Mouse (Mus musculus) embryonic fibroblast, embryonic 13.5 days (primary cell): ENCODE data around the gene Cyb5rl. TPM values are rescaled to one million over a fixed set of nuclear protein-coding genes. Genes with fewer than 3 reads are reported as not detected.

ENCODE experiments used
- H3K27ac ChIP-seq: 2 replicates; pipeline ENCODE4 v1.5.1; 2012; ENCODE audit warnings: low read length, control low read depth, inconsistent platforms; ENCODE audit not compliant: insufficient read depth
- H3K4me1 ChIP-seq: 2 replicates; pipeline ENCODE4 v1.6.1; 2011; ENCODE audit warnings: low read length; ENCODE audit not compliant: control insufficient read depth, insufficient read depth
- H3K4me3 ChIP-seq: 2 replicates; pipeline ENCODE4 v1.5.1; 2011; ENCODE audit warnings: mild to moderate bottlenecking, control low read depth, low read length; ENCODE audit not compliant: insufficient read depth
- CTCF ChIP-seq: IDR thresholded peaks from 2 replicates; pipeline ENCODE4 v1.5.1; 2011; ENCODE audit warnings: mild to moderate bottlenecking, control low read depth, low read length, moderate library complexity, borderline replicate concordance; ENCODE audit not compliant: insufficient read depth
- POLR2A ChIP-seq: IDR thresholded peaks from 2 replicates; pipeline ENCODE4 v1.6.1; 2011; ENCODE audit warnings: low read depth, mild to moderate bottlenecking, control low read depth, low read length, moderate library complexity
- polyA plus RNA-seq: library from polyadenylated mRNA; stranded (reverse); fragments of >200 nt; gene quantifications from 2 replicates; pipeline ENCODE4 v1.2.4, GENCODE M21; 2011; ENCODE audit warnings: low read depth; ENCODE audit not compliant: missing spikeins, insufficient read length

Gene Cyb5rl
- 5.5 and 6.3 TPM in 2 replicates for polyA plus RNA-seq

DNA sequence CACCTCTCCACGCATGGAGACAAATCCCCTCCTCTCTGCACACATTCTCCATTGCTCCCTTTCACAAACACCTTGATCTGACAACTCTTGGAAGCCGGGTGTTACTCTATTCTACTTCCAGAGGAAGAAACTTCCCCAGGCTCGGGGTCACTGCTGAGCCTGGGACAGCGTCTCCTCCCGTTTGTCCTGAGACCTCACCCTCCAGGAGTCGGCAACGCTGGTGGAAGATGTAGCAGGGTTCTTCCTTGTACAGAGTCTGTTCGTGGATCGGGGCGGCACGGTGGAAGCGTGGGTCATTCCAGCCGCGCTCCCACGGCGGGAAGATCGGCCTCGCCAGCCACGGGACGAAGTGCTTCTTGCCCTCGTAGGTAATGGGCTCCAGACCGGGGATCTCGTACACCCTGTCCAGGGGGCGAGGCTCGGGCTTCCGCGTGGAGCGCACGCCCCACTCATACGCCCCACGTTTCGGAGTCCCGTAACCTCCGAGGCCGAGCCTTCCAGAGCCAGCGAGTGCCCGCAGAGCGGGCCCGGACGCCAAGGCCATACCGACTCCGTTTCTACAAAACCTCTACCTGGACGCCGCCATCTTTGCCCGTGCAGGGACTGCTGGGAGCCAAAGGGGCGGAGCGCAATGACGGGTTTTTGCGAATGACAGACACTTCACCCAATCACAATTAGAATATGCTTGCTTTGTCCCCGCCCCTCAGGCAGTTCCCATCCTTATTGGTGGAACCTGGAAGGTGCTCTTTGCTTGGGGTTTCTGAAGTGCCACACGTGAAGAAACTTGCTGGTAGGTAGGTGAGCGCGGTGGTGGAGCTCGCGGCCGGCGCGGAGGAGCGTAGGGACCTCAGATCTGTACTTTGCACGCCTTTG lies at the start of gene Cyb5rl, which contains the start of gene Mrpl37:
Cyb5rl (plus strand) TSS at position 737 of the 873 bp plus-strand sequence.
Mrpl37 (minus strand) TSS at position 617 of the 873 bp plus-strand sequence.
- TF ChIP-seq CTCF (no peak), POLR2A (peak; percentile 84)
- H3K4me3 ChIP-seq = peak within 1 kb of the TSS; percentile 86
- H3K27ac ChIP-seq = no peak within 1 kb of the TSS
- H3K4me1 ChIP-seq = 0 out of 2 replicates have a peak, but pooled peaks cover 2% of the 10 kb centered on the region

DNA sequence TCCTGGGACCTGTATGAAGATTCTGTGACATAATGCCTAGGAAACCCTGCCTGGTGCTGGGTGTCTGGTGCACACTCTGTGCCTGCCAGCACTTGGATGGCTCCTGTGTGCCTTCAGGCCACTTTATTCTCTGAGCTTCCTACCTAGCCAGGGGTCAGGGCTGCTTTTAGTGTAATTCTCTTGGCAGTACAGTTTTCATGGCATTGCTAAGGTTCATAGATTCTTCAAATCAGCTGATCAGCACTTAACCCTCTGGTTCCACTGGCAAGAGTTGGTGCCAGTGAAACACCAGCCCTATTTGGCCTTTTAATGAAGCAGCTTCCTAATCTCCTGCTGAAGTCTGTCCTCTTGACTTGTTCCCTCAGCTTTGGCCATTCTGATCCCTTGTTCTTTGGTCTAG lies 49.5 kb upstream of the Cyb5rl start:
- TF ChIP-seq CTCF = no peak
- Histone ChIP-seq H3K27ac (no peak overlapping the region), H3K4me3 (no peak overlapping the region), H3K4me1 (peaks cover 15% of the 10 kb centered on the region)

DNA sequence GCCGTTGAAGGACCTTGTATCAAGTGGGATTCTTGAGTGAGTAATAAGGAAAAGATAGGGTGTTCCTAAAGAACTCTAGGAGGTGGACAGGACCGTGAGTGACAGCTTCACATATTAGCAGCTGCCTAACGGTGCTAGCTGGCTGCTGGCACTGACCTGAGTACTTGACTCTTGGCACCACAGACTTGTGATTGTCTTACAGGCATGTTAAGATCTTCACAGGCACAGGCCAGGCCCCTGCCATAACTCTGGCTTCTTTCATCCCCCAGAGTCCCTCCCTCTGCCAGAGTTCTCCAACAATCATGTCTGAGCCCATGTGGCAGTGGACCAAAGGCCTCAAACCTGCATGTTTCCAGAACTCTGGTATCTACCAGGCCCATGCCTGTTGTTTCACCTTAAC lies 48.3 kb upstream of the Cyb5rl start:
- TF ChIP-seq CTCF = no peak
- TF ChIP-seq POLR2A = no peak
- H3K27ac ChIP-seq = no peak overlapping the region
- no peak overlapping the region for H3K4me3 ChIP-seq
- H3K4me1 ChIP-seq = peaks cover 8% of the 10 kb centered on the region; the same call in 1 of the 2 replicates

GRCm38 (mm10) chr4:107019027-107019426 lies 47.8 kb upstream of the Cyb5rl start:
- TF ChIP-seq CTCF (no peak), POLR2A (no peak)
- peaks cover 8% of the 10 kb centered on the region; the same call in 1 of the 2 replicates for H3K4me1 ChIP-seq

DNA sequence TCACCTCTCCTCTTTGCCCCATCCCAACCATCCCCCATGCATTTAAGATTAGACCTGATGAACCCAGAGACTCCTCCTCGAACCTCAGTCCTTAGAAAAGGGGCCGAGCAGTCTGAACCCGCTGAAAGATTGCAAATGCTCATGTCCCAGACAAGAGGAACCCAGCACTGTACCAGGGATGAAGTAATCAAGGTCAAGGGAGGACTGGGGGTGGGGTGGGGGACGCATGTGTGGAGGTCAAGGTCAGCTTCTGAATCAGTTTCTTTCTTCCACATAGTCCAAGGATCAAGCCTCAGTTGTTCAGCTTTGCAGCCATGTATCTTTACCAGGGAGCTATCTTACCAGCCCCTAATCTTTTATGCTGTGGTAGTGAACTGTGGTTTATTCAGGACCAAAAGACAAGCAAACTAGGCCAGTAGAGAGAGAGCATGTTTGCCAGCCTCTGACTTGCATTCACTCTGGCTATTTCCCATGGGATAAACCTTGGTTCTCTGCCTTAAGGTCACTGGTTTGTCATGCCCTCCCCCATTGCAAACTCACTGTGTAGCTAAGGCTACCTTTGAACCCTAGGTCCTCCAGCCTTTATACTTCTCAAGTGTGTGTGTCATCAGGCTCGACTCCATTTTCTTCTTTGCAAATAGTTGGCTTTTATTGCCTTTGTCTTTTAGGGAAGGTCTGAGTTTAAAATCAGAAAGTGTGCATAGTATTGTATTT lies 46.3 kb upstream of the Cyb5rl start:
- TF ChIP-seq POLR2A (no peak), CTCF (no peak)
- Histone ChIP-seq H3K27ac (no peak overlapping the region), H3K4me3 (no peak overlapping the region), H3K4me1 (peaks cover 8% of the 10 kb centered on the region; the same call in 1 of the 2 replicates)

More at GRCm38 (mm10) chr4:107019027-107019426, 47.8 kb upstream of the Cyb5rl start:
- Histone ChIP-seq H3K4me3 (no peak overlapping the region), H3K27ac (no peak overlapping the region)

GRCm38 (mm10) chr4:107021464-107021863 lies 45.3 kb upstream of the Cyb5rl start:
- H3K4me1 ChIP-seq = 0 out of 2 replicates have a peak, but pooled peaks cover 4% of the 10 kb centered on the region
- H3K4me3 ChIP-seq = no peak overlapping the region
- TF ChIP-seq POLR2A (no peak), CTCF (no peak)
- H3K27ac ChIP-seq = no peak overlapping the region

DNA sequence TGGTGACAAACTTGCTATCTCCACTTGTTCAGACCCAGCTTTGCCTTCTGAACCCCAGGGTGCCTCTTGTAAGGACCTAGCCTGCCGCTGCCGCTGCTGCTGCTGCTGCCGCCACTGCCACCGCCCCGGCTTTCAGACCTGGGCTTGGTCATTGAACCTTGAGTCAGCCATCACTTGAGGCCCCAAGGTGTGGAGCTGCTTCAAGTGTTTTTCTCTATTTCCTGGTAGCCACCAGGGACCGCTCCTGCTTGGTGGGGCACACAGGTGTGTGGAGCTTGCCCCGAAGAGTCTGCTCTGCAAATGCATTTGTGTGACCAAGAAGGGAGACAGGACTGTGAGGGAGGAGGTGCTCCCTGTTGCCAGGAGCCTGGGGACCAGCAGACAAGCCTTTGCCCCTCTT lies 41.9 kb upstream of the Cyb5rl start:
- no peak overlapping the region for H3K27ac ChIP-seq

GRCm38 (mm10) chr4:107025369-107025768 lies 41.4 kb upstream of the Cyb5rl start:
- Histone ChIP-seq H3K4me1 (no peaks in the 10 kb centered on the region), H3K27ac (no peak overlapping the region), H3K4me3 (no peak overlapping the region)
- no peak for TF ChIP-seq CTCF
- TF ChIP-seq POLR2A = no peak

More for the DNA sequence above, 41.9 kb upstream of the Cyb5rl start:
- H3K4me3 ChIP-seq = no peak overlapping the region
- no peak for TF ChIP-seq POLR2A
- TF ChIP-seq CTCF = no peak
- no peaks in the 10 kb centered on the region for H3K4me1 ChIP-seq

GRCm38 (mm10) chr4:107026451-107026850 lies 40.3 kb upstream of the Cyb5rl start:
- Histone ChIP-seq H3K27ac (no peak overlapping the region), H3K4me1 (no peaks in the 10 kb centered on the region), H3K4me3 (no peak overlapping the region)
- TF ChIP-seq POLR2A (no peak), CTCF (no peak)
